Mouse (Mus musculus): ENCODE measurements around the gene Enox1. TPM values are rescaled to one million over a fixed set of nuclear protein-coding genes. Genes with fewer than 3 reads are reported as not detected.

Gene Enox1
- polyA plus RNA-seq, 1 experiment from 2014 or later: 1.9 TPM

DNA sequence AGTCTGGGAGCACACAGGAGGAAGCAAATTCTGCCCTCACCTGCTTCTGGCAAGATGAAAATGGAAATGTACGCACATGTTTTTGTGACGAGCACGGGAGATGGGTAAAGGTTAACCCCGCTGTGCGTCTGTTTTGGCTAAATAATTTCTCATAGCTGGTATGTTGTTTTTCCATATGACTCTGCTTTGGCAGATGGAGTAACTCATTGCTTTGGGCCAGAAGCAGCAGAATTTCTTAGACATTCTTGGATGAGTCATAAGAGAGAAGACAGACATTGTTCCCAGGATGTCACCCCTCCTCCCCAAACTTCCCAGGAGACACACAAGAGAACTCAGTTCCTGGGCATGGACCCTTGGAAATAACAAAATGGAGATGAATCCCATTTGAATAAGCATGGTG, 91.9 kb downstream of the Enox1 start:
- Histone ChIP-seq H3K9ac (ENCODE audit: low read depth, low read length) (no peak overlapping the region), H3K27me3 (replicated peaks; ENCODE audit: control insufficient read depth, insufficient read depth, low read length) (no peaks in the 10 kb centered on the region), H3K4me1 (replicated peaks; ENCODE audit: control insufficient read depth, insufficient read depth, low read length) (no peaks in the 10 kb centered on the region), H3K4me3 (ENCODE audit: low read depth, low read length) (no peak overlapping the region), H3K27ac (ENCODE audit: low read depth, low read length) (no peak overlapping the region), H3K9me3 (ENCODE audit: control insufficient read depth) (no peaks in the 10 kb centered on the region), H3K36me3 (ENCODE audit: control insufficient read depth, insufficient read depth) (no peaks in the 10 kb centered on the region), H3K4me2 (replicated peaks; ENCODE audit: low read depth) (no peak overlapping the region)
- no peak for ATAC-seq
- 65% methylated on average over 5 of the region's 5 CpGs for WGBS
- TF ChIP-seq CTCF (IDR thresholded peaks at IDR 0.05; ENCODE audit: low read depth): no peak

DNA sequence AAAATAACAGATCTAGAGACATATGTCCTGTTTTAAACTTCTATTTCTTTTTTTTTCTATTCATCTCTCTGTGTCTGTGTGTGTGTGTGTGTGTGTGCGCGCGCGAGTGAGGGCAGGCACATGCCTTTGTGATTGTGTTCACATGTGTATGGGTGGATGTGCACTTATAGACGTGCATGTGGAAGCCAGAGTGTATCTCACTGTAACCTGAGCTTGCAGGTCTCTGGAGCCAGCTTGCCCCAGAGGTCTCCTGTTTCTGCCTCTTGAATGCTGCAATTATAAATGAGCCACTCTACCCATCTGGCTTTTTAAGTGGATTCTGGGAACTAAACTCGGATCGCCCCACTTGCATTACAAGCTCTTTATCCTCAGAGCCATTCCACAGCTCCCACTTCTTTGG, 92.4 kb downstream of the Enox1 start:
- TF ChIP-seq CTCF (IDR thresholded peaks at IDR 0.05; ENCODE audit: low read depth): no peak
- no peaks in the 10 kb centered on the region for H3K36me3 ChIP-seq (ENCODE audit: control insufficient read depth, insufficient read depth)
- H3K9me3 ChIP-seq (ENCODE audit: control insufficient read depth): no peaks in the 10 kb centered on the region
- H3K9ac ChIP-seq (ENCODE audit: low read depth, low read length): no peak overlapping the region
- no peak overlapping the region for H3K4me3 ChIP-seq (ENCODE audit: low read depth, low read length)
- H3K4me2 ChIP-seq (replicated peaks; ENCODE audit: low read depth): no peak overlapping the region
- no peak overlapping the region for H3K27ac ChIP-seq (ENCODE audit: low read depth, low read length)
- ATAC-seq: no peak
- 79% methylated on average over 7 of the region's 7 CpGs for WGBS
- no peaks in the 10 kb centered on the region for H3K4me1 ChIP-seq (replicated peaks; ENCODE audit: control insufficient read depth, insufficient read depth, low read length)
- H3K27me3 ChIP-seq (replicated peaks; ENCODE audit: control insufficient read depth, insufficient read depth, low read length): no peaks in the 10 kb centered on the region

GRCm38 (mm10) chr14:77250652-77251238, 94.2 kb downstream of the Enox1 start:
- Histone ChIP-seq H3K9ac (ENCODE audit: low read depth, low read length) (no peak overlapping the region), H3K4me2 (replicated peaks; ENCODE audit: low read depth) (no peak overlapping the region), H3K27me3 (replicated peaks; ENCODE audit: control insufficient read depth, insufficient read depth, low read length) (no peaks in the 10 kb centered on the region), H3K27ac (ENCODE audit: low read depth, low read length) (no peak overlapping the region), H3K9me3 (ENCODE audit: control insufficient read depth) (no peaks in the 10 kb centered on the region), H3K4me3 (ENCODE audit: low read depth, low read length) (no peak overlapping the region), H3K36me3 (ENCODE audit: control insufficient read depth, insufficient read depth) (no peaks in the 10 kb centered on the region), H3K4me1 (replicated peaks; ENCODE audit: control insufficient read depth, insufficient read depth, low read length) (no peaks in the 10 kb centered on the region)
- no peak for ATAC-seq
- TF ChIP-seq CTCF (IDR thresholded peaks at IDR 0.05; ENCODE audit: low read depth): no peak
- 64% methylated on average over 2 of the region's 2 CpGs for WGBS

DNA sequence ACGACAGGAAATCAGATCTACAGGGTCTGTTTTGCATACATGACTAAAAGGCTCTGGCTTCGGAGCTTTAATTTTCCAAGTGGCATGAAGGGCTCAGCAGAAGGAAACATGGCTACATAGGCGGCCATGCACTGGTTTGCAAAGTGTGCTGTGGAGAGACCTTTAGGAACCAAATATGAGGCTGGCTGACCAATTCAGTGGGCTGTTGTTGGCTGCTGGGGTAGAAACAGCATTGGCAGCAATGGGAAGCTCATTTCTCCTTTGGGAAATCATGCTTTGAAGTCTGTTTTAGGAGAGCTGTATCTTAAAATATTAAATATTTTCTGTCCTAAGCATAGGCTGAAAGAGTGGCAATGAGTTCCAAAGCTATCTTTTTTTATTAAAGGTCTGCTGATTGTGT, 98.6 kb downstream of the Enox1 start:
- 43% methylated on average over 3 of the region's 3 CpGs for WGBS
- Histone ChIP-seq H3K27ac (ENCODE audit: low read depth, low read length) (no peak overlapping the region), H3K4me2 (replicated peaks; ENCODE audit: low read depth) (no peak overlapping the region), H3K9ac (ENCODE audit: low read depth, low read length) (no peak overlapping the region), H3K4me3 (ENCODE audit: low read depth, low read length) (no peak overlapping the region), H3K4me1 (replicated peaks; ENCODE audit: control insufficient read depth, insufficient read depth, low read length) (no peaks in the 10 kb centered on the region), H3K36me3 (ENCODE audit: control insufficient read depth, insufficient read depth) (no peaks in the 10 kb centered on the region), H3K27me3 (replicated peaks; ENCODE audit: control insufficient read depth, insufficient read depth, low read length) (no peaks in the 10 kb centered on the region), H3K9me3 (ENCODE audit: control insufficient read depth) (no peaks in the 10 kb centered on the region)
- no peak for TF ChIP-seq CTCF (IDR thresholded peaks at IDR 0.05; ENCODE audit: low read depth)
- ATAC-seq: no peak

- Histone ChIP-seq H3K4me1 (replicated peaks; ENCODE audit: control insufficient read depth, insufficient read depth, low read length) (no peaks in the 10 kb centered on the region), H3K36me3 (ENCODE audit: control insufficient read depth, insufficient read depth) (no peaks in the 10 kb centered on the region), H3K27ac (ENCODE audit: low read depth, low read length) (no peak overlapping the region), H3K9ac (ENCODE audit: low read depth, low read length) (no peak overlapping the region), H3K9me3 (ENCODE audit: control insufficient read depth) (no peaks in the 10 kb centered on the region), H3K27me3 (replicated peaks; ENCODE audit: control insufficient read depth, insufficient read depth, low read length) (no peaks in the 10 kb centered on the region), H3K4me3 (ENCODE audit: low read depth, low read length) (no peak overlapping the region), H3K4me2 (replicated peaks; ENCODE audit: low read depth) (no peak overlapping the region)
- ATAC-seq: no peak
- no peak for TF ChIP-seq CTCF (IDR thresholded peaks at IDR 0.05; ENCODE audit: low read depth)
- WGBS: 85% methylated on average over 6 of the region's 6 CpGs
These were observed 99.1 kb downstream of the Enox1 start for GRCm38 (mm10) chr14:77255711-77256110.

GRCm38 (mm10) chr14:77256943-77257342, 100.4 kb downstream of the Enox1 start:
- no peak for TF ChIP-seq CTCF (IDR thresholded peaks at IDR 0.05; ENCODE audit: low read depth)
- H3K4me1 ChIP-seq (replicated peaks; ENCODE audit: control insufficient read depth, insufficient read depth, low read length): no peaks in the 10 kb centered on the region
- H3K36me3 ChIP-seq (ENCODE audit: control insufficient read depth, insufficient read depth): no peaks in the 10 kb centered on the region
- no peak overlapping the region for H3K4me2 ChIP-seq (replicated peaks; ENCODE audit: low read depth)
- H3K27ac ChIP-seq (ENCODE audit: low read depth, low read length): no peak overlapping the region
- no peaks in the 10 kb centered on the region for H3K27me3 ChIP-seq (replicated peaks; ENCODE audit: control insufficient read depth, insufficient read depth, low read length)
- no peak overlapping the region for H3K4me3 ChIP-seq (ENCODE audit: low read depth, low read length)
- no peak for ATAC-seq
- H3K9ac ChIP-seq (ENCODE audit: low read depth, low read length): no peak overlapping the region
- no peaks in the 10 kb centered on the region for H3K9me3 ChIP-seq (ENCODE audit: control insufficient read depth)
- 81% methylated on average over 2 of the region's 2 CpGs for WGBS

GRCm38 (mm10) chr14:77257461-77257860, 100.9 kb downstream of the Enox1 start:
- Histone ChIP-seq H3K4me2 (replicated peaks; ENCODE audit: low read depth) (no peak overlapping the region), H3K4me3 (ENCODE audit: low read depth, low read length) (no peak overlapping the region), H3K27me3 (replicated peaks; ENCODE audit: control insufficient read depth, insufficient read depth, low read length) (no peaks in the 10 kb centered on the region), H3K27ac (ENCODE audit: low read depth, low read length) (no peak overlapping the region), H3K36me3 (ENCODE audit: control insufficient read depth, insufficient read depth) (no peaks in the 10 kb centered on the region), H3K9me3 (ENCODE audit: control insufficient read depth) (no peaks in the 10 kb centered on the region), H3K9ac (ENCODE audit: low read depth, low read length) (no peak overlapping the region), H3K4me1 (replicated peaks; ENCODE audit: control insufficient read depth, insufficient read depth, low read length) (no peaks in the 10 kb centered on the region)
- WGBS: 84% methylated on average over 1 of the region's 1 CpGs
- TF ChIP-seq CTCF (IDR thresholded peaks at IDR 0.05; ENCODE audit: low read depth): no peak
- no peak for ATAC-seq

Data from intestine, postnatal 0 days (tissue).